Mouse (Mus musculus) spleen, adult 2 months (tissue): Measurements from ENCODE around the gene Cdan1. TPM values are rescaled to one million over a fixed set of nuclear protein-coding genes. Genes with fewer than 3 reads are reported as not detected.
"Not testable (repeated sequence)": the region's sequence is repeated elsewhere in the genome, so short reads cannot be mapped to it uniquely, and the experiment has no call there.

Experiments
- DNase-seq, 2 experiments: peaks; one replicate each; pipeline versions ENCODE4 v3.0.0 to v3.0.0-alpha.2; 2012 to 2021; ENCODE audit warnings: low spot score in 2 of 2, low read depth in 1 of 2
- H3K27ac ChIP-seq: fragments of 200-500 bp; 2 replicates; pipeline ENCODE4 v1.5.1; 2012; ENCODE audit warnings: low read length, inconsistent platforms; ENCODE audit not compliant: insufficient read depth
- H3K27me3 ChIP-seq: fragments of 200-500 bp; 2 replicates; pipeline ENCODE4 v1.6.1; 2012; ENCODE audit warnings: mild to moderate bottlenecking, moderate library complexity, low read length, inconsistent platforms; ENCODE audit not compliant: control insufficient read depth, insufficient read depth
- H3K36me3 ChIP-seq: fragments of 200-500 bp; 2 replicates; pipeline ENCODE4 v1.6.1; 2012; ENCODE audit warnings: mild to moderate bottlenecking, low read length, inconsistent platforms; ENCODE audit not compliant: control insufficient read depth, insufficient read depth
- H3K4me1 ChIP-seq: fragments of 200-500 bp; 2 replicates; pipeline ENCODE4 v1.6.1; 2011; ENCODE audit warnings: inconsistent platforms; ENCODE audit not compliant: control insufficient read depth, insufficient read depth, insufficient read length
- H3K4me3 ChIP-seq: fragments of 200-500 bp; 2 replicates; pipeline ENCODE4 v1.5.1; 2011; ENCODE audit warnings: mild to moderate bottlenecking, inconsistent platforms; ENCODE audit not compliant: insufficient read depth, insufficient read length; ENCODE audit errors: extremely low read depth
- CTCF ChIP-seq: fragments of 200-500 bp; IDR thresholded peaks from 2 replicates; pipeline ENCODE4 v1.5.1; 2011; ENCODE audit warnings: mild to moderate bottlenecking, inconsistent platforms; ENCODE audit not compliant: insufficient read depth, insufficient read length, insufficient replicate concordance; ENCODE audit errors: extremely low read depth
- POLR2A ChIP-seq: fragments of 200-500 bp; IDR thresholded peaks from 2 replicates; pipeline ENCODE4 v1.6.1; 2011; ENCODE audit warnings: low read depth, low read length, inconsistent platforms
- WGBS: fragments of 180-500 bp; shearing (Covaris S2); methylation state at CpG from one replicate; pipeline ENCODE4 v1.1.7; 2018; 5-methylcytosine and 5-hydroxymethylcytosine counted together
- polyA plus RNA-seq: library from polyadenylated mRNA; depleted of rRNA; stranded (reverse); fragments of >200 nt; gene quantifications from 2 replicates; pipeline ENCODE4 v1.2.3, GENCODE M21; 2012; rRNA removed

Gene Cdan1
- polyA plus RNA-seq, 1 experiment = 29.7 TPM

DNA sequence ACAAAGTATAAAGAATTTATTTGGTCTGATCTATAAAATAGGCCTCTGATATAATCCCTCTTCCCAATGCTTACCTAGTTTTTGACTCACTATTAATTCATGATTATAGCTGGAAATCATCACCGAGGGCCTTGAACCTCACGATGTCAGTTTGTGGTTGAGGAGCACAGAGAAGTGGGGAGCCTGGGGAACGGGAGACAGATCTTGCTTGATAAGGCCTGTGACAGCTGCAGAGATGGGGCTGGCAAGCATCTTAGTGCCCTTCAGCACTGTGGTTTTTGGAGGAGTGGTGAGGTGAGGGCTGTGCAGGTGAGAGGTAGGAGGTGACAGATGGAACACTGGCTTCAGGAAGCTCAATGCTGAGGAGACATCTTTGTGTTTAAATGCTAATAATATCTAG is 139.8 kb downstream of the Cdan1 start:
- WGBS = 28% methylated on average over 3 of the region's 3 CpGs
- peaks cover 4% of the 10 kb centered on the region; the same call in 1 of the 2 replicates for H3K36me3 ChIP-seq
- H3K27ac ChIP-seq = no peak overlapping the region
- no peak overlapping the region for H3K4me3 ChIP-seq
- H3K4me1 ChIP-seq = no peaks in the 10 kb centered on the region
- no peak for TF ChIP-seq POLR2A
- no peak for TF ChIP-seq CTCF
- DNase-seq = no peak
- H3K27me3 ChIP-seq = no peaks in the 10 kb centered on the region

DNA sequence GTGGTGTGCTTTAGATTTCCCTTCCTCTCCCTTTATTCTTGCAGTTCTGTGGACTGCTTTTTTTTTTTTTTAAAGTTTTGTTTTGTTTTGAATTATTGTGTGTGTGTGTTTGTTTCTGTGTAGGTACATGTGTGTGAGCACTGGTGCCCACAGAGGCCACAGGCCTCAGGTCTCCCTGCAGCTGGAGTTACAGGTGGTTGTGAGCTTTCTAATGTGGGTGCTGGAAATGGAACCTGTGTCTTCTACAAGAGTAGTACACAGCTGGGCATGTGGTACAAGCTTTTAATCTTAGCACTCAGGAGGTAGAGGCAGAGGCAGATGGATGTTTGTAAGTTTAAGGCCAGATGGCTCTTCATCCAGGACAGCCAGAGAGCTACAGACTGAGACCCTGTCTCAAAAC is 142.9 kb downstream of the Cdan1 start:
- H3K36me3 ChIP-seq = no peaks in the 10 kb centered on the region
- H3K27me3 ChIP-seq = no peaks in the 10 kb centered on the region
- no peaks in the 10 kb centered on the region for H3K4me1 ChIP-seq
- no peak overlapping the region for H3K4me3 ChIP-seq
- no peak overlapping the region for H3K27ac ChIP-seq
- no peak for DNase-seq
- TF ChIP-seq POLR2A (no peak), CTCF (no peak)

DNA sequence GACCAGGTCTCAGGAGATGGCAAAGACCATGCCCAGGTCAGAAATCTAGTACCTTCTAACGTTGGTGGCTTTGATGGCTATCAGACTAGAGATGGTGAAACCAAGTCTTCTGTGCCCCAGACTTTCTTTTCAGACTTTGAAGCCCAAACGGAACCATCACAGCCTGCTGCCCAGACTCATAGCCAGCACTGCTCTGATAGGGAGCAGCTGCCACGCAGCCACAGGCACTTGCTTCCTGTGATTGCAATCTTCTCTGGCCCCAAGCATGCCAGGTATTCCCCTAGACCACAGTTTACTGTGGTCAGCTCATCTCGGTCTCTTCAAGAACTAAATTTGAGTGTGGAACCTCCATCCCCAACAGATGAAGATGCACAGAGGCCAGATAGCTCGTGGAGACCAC is 147.3 kb downstream of the Cdan1 start:
- H3K36me3 ChIP-seq = no peaks in the 10 kb centered on the region
- no peak overlapping the region for H3K4me3 ChIP-seq
- DNase-seq = no peak
- 45% methylated on average over 5 of the region's 5 CpGs for WGBS
- no peaks in the 10 kb centered on the region for H3K27me3 ChIP-seq
- H3K27ac ChIP-seq = no peak overlapping the region
- TF ChIP-seq POLR2A = no peak
- TF ChIP-seq CTCF = no peak
- H3K4me1 ChIP-seq = no peaks in the 10 kb centered on the region

DNA sequence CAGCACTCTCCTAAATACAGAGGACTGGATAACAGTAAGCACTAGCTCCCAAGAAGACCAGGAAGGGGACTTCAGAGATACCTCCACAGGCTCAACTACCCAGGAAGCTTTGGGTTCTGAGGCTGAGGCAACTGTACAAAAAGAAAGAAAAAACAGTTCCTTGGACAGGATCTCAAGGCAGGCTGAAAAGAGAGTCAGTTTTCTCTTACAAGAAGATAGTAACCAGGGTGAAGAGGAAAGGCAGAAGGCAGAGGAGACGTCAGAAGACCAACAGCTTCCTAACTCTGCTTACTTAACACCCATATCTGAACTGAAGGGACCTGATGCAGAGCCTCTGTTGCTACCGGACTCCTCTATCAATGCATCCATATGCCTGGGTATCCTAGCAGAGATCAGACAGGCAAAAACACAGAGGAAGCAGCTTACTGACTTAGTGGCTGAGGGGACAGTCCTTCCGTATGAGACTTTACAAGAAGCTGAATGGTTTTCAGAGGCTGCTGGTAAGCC is 149.5 kb downstream of the Cdan1 start:
- Histone ChIP-seq H3K27me3 (no peaks in the 10 kb centered on the region), H3K4me1 (no peaks in the 10 kb centered on the region), H3K4me3 (no peak overlapping the region), H3K27ac (no peak overlapping the region), H3K36me3 (no peaks in the 10 kb centered on the region)
- TF ChIP-seq CTCF (no peak), POLR2A (no peak)
- no peak for DNase-seq
- 72% methylated on average over 3 of the region's 3 CpGs for WGBS

DNA sequence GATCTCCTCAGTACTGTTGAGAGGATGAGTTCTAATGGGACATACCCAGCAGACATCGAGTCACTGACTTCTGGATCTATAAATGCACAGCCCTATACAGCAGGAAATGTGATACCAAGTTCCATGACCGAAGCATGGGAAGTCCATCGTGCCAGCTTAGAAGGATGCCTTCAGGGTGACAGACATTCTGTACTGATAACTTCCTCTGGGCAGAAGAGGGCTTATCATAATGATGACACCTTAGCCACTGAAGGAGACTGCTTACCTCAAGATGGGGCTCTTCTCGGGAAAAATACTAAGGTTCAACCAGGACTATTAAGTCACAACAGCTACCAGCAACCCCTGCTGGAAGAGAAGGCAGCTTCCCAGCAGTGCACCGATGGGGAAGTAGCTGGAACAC is 152.2 kb downstream of the Cdan1 start:
- Histone ChIP-seq H3K36me3 (no peaks in the 10 kb centered on the region), H3K27ac (no peak overlapping the region), H3K4me1 (no peaks in the 10 kb centered on the region)

DNA sequence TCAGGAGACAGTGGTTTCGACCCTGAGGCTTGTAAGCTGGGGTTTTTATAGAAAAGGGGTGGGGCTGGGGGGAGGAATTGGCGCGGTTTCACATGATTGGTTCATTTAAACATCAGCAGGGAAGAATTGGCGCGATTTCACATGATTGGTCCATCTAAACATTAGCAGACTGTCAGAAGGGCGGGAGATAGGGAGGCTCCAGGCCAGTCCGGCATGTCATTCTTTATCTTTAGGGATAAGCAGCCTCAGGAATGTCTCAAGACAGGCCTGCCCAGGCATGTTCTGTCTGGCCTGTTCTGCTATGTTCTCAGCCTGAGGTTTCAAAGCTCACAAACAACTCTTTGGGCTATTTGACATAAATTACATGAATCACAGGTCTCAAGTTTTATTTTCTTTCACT is 168.8 kb downstream of the Cdan1 start:
- not testable (repeated sequence) for DNase-seq, H3K27me3 ChIP-seq, H3K4me1 ChIP-seq, H3K4me3 ChIP-seq, H3K27ac ChIP-seq, H3K36me3 ChIP-seq
- WGBS = 97% methylated on average over 7 of the region's 7 CpGs

More for the DNA sequence above, 152.2 kb downstream of the Cdan1 start:
- no peak for DNase-seq
- TF ChIP-seq CTCF (no peak), POLR2A (no peak)
- Histone ChIP-seq H3K4me3 (no peak overlapping the region), H3K27me3 (no peaks in the 10 kb centered on the region)
- WGBS = 72% methylated on average over 5 of the region's 5 CpGs

DNA sequence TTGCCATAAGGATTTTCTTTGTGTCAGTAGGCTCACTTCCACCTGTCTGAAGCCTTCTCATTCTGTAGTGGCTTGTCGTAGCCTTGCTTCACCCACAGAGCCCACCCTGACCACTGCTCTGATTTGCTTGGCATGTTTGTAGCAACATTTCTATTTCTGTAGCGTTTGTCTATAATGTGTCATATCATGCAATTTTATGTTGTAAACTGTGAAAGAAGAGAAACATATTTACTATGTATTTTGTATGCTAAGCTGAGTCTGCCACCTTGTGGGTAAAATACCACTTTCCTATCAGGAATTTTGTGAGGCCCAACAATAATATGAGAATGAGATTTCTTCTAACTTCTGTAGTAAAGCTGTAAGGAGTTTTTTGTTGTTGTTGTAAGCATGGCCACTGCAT is 179.7 kb downstream of the Cdan1 start:
- H3K4me1 ChIP-seq = no peaks in the 10 kb centered on the region
- no peak for DNase-seq
- 71% methylated on average over 2 of the region's 2 CpGs for WGBS
- no peaks in the 10 kb centered on the region for H3K36me3 ChIP-seq
- H3K27me3 ChIP-seq = no peaks in the 10 kb centered on the region
- no peak overlapping the region for H3K27ac ChIP-seq
- TF ChIP-seq CTCF (no peak), POLR2A (no peak)
- H3K4me3 ChIP-seq = no peak overlapping the region

DNA sequence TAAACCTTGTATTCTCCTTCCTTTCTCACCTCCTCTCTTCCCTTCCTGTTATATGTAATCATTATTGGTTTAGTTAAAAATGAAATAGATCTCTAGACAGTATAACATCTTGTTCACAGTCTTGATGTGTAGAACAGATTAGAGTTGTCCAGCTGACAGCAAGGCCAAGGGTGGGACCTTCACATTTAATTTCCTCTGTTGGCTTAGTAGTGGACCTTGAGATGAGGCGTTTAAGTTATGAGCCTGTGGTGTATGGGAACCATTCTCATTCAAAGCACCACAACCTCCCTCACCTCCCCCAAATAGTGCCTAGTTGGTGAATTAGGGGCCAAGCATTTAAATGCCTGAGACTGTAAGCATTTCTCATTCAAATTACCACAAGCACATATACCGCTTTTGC is 182.5 kb downstream of the Cdan1 start:
- no peaks in the 10 kb centered on the region for H3K36me3 ChIP-seq
- DNase-seq = no peak
- H3K4me3 ChIP-seq = no peak overlapping the region
- TF ChIP-seq CTCF (no peak), POLR2A (no peak)
- no peaks in the 10 kb centered on the region for H3K4me1 ChIP-seq
- 62% methylated on average over 2 of the region's 2 CpGs for WGBS
- H3K27ac ChIP-seq = no peak overlapping the region
- no peaks in the 10 kb centered on the region for H3K27me3 ChIP-seq

Other genes with a start within 250 kb of the Cdan1 start
- gene Haus2, start 240.7 kb downstream of the Cdan1 start, polyA plus RNA-seq = 0.99 and 1.1 TPM in 2 replicates
- 3.5 and 4.6 TPM in 2 replicates for gene Lrrc57, start 240.6 kb downstream of the Cdan1 start, polyA plus RNA-seq
- gene Stard9, start 221.0 kb downstream of the Cdan1 start, polyA plus RNA-seq = 3.7 and 4.4 TPM in 2 replicates
- gene Ttbk2, start 476 bp upstream of the Cdan1 start, polyA plus RNA-seq = 0.96 and 1.8 TPM in 2 replicates
- 25.3 and 31.5 TPM in 2 replicates for gene Ubr1, start 120.6 kb upstream of the Cdan1 start, polyA plus RNA-seq
- gene Tmem62, start 126.9 kb upstream of the Cdan1 start, polyA plus RNA-seq = 4.9 and 5.5 TPM in 2 replicates
- gene Ccndbp1, start 158.3 kb upstream of the Cdan1 start, polyA plus RNA-seq = 27.7 and 33.5 TPM in 2 replicates
- 23.4 and 37.1 TPM in 2 replicates for gene Epb42, start 186.9 kb upstream of the Cdan1 start, polyA plus RNA-seq
- 0.02 TPM in 1 of 2 replicates, not detected in the other for gene Tgm5, start 235.7 kb upstream of the Cdan1 start, polyA plus RNA-seq